Mouse (Mus musculus): ENCODE measurements at regions not wholly inside any gene's neighbourhood (a gene's known extent, or its start where the extent isn't known, plus 50 kb on each side); places are given as distances from the start of the nearest gene placed in this dataset.

DNA sequence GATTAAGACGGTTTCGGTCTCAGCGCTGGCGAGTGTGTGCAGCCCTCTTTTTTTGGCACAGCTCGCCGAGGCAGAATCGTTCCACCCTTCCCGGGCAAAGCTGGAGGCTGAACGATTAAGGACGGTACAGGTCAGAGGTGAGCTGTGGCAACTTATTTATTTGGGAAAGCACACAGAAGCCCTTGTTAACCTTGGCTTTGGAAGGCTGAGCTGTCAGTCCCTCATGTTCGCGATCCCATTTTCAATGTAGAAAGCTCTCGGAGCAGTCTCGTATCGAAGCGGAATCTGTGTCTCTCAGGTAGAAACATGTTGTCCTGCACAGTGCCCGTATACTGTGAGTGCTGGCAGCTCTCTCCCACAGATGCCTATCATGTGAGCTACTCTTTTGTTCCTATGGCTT is 280.2 kb downstream of the Klf5 start:
- peaks cover 8% of the 10 kb centered on the region; the same call in 1 of the 2 replicates for H3K27me3 ChIP-seq (ENCODE audit: control insufficient read depth, insufficient read depth, low read length)
- H3K9ac ChIP-seq (ENCODE audit: low read depth, low read length), result peak overlapping the region; percentile 4; the same call in 1 of the 2 replicates
- H3K36me3 ChIP-seq (ENCODE audit: control insufficient read depth, insufficient read depth, low read length), result no peaks in the 10 kb centered on the region
- no peak overlapping the region for H3K27ac ChIP-seq (replicated peaks; ENCODE audit: insufficient read depth, low read depth, low read length)
- no peak for TF ChIP-seq CTCF (IDR thresholded peaks at IDR 0.05; ENCODE audit: low read depth, low read length)
- TF ChIP-seq POLR2A (IDR thresholded peaks at IDR 0.05; ENCODE audit: extremely low read depth, insufficient read depth, low read length), result no peak
- H3K79me2 ChIP-seq (ENCODE audit: control insufficient read depth, insufficient read depth, low read length), result no peaks in the 10 kb centered on the region
- 33% methylated on average over 17 of the region's 17 CpGs for WGBS
- peaks cover 4% of the 10 kb centered on the region; the same call in 1 of the 2 replicates for H3K4me1 ChIP-seq (ENCODE audit: control insufficient read depth, insufficient read depth, low read length)
- DNase-seq (ENCODE audit: extremely low read depth, low read depth, low spot score), result peak; percentile 89
- H3K4me3 ChIP-seq (ENCODE audit: insufficient read depth, low read depth, low read length), result no peak overlapping the region

DNA sequence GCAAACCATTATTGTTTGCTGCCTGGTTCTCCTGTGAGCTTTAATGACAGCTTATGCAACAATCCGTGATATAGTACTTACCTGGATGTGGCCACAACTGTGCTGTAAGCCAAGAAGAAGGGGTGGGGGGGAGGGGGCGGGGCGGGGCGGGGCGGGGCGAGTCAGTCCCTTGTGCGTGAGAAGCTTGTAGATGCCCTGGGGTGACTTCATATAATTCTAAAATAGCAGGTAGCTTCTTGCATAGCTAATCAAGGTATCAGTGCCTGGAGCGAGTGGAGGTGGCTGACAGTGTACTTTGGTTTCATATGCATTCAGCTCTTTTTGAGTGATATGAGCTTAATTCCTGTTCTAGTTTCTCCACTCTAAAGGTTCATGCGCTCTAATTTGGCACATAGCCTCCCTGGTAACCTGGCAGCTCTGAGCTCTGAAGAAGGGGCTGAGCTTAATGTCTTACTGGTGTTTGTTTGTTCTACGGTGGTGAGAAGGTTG is 280.8 kb downstream of the Klf5 start:
- 14% methylated on average over 10 of the region's 10 CpGs for WGBS
- H3K27me3 ChIP-seq (ENCODE audit: control insufficient read depth, insufficient read depth, low read length), result peaks cover 9% of the 10 kb centered on the region; the same call in 1 of the 2 replicates
- no peak overlapping the region for H3K9ac ChIP-seq (ENCODE audit: low read depth, low read length)
- no peak overlapping the region for H3K4me3 ChIP-seq (ENCODE audit: insufficient read depth, low read depth, low read length)
- peak; percentile 31 for DNase-seq (ENCODE audit: extremely low read depth, low read depth, low spot score)
- H3K4me1 ChIP-seq (ENCODE audit: control insufficient read depth, insufficient read depth, low read length), result peaks cover 5% of the 10 kb centered on the region; the same call in 1 of the 2 replicates
- no peak overlapping the region for H3K27ac ChIP-seq (replicated peaks; ENCODE audit: insufficient read depth, low read depth, low read length)
- TF ChIP-seq CTCF (IDR thresholded peaks at IDR 0.05; ENCODE audit: low read depth, low read length), result no peak
- TF ChIP-seq POLR2A (IDR thresholded peaks at IDR 0.05; ENCODE audit: extremely low read depth, insufficient read depth, low read length), result no peak
- H3K79me2 ChIP-seq (ENCODE audit: control insufficient read depth, insufficient read depth, low read length), result no peaks in the 10 kb centered on the region
- no peaks in the 10 kb centered on the region for H3K36me3 ChIP-seq (ENCODE audit: control insufficient read depth, insufficient read depth, low read length)

DNA sequence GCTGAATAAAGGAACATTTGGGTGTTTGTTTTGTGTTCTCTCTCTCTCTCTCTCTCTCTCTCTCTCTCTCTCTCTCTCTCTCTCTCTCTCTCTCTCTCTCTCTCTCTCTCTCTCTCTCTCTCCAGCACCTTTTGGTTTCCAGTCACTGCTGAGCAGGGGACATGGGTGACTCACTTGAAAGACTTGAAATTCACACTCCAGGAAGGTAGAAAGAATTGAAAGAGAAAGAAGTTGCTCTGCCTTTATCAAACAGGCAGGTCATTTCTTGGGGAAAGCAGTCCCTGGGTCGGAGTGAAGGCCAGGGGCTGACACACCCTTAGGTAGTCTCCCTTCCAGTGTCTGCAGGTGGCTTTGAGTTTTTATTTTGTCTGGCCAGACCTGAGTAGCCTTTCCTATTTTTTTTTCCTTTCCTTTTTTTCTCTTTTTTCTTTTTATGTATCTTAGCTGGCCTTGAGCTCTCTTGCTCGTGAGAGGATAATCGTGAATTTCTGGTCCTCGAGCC is 281.3 kb downstream of the Klf5 start:
- 57% methylated on average over 4 of the region's 4 CpGs for WGBS

DNA sequence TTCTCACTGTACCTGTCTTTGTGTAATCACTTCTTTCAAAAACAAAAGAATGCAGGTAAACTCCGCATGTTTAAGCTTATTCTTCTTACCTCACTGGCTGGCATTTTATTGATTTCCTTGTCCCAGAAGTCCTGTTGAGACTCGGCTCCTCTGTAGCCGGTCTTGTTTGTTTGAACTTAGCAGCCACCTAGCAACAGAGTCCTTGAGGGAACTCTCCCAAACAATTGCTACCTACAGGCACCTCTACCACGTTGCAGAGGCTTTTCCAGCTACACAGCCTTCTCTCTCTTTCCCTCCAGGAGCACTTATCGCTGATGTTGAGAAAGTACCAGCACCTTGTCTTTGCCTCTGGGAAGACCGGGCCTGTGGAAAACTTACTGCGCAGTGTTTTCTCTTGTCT is 285.7 kb downstream of the Klf5 start:
- Histone ChIP-seq H3K4me3 (ENCODE audit: insufficient read depth, low read depth, low read length) (no peak overlapping the region), H3K9ac (ENCODE audit: low read depth, low read length) (no peak overlapping the region), H3K79me2 (ENCODE audit: control insufficient read depth, insufficient read depth, low read length) (no peaks in the 10 kb centered on the region), H3K36me3 (ENCODE audit: control insufficient read depth, insufficient read depth, low read length) (no peaks in the 10 kb centered on the region), H3K27me3 (ENCODE audit: control insufficient read depth, insufficient read depth, low read length) (peaks cover 14% of the 10 kb centered on the region; the same call in 1 of the 2 replicates), H3K27ac (replicated peaks; ENCODE audit: insufficient read depth, low read depth, low read length) (no peak overlapping the region), H3K4me1 (ENCODE audit: control insufficient read depth, insufficient read depth, low read length) (peaks cover 7% of the 10 kb centered on the region; the same call in 1 of the 2 replicates)
- peak; percentile 25 for DNase-seq (ENCODE audit: extremely low read depth, low read depth, low spot score)
- 17% methylated on average over 7 of the region's 7 CpGs for WGBS
- no peak for TF ChIP-seq CTCF (IDR thresholded peaks at IDR 0.05; ENCODE audit: low read depth, low read length)
- TF ChIP-seq POLR2A (IDR thresholded peaks at IDR 0.05; ENCODE audit: extremely low read depth, insufficient read depth, low read length), result no peak

More for the DNA sequence above, 281.3 kb downstream of the Klf5 start:
- Histone ChIP-seq H3K27me3 (ENCODE audit: control insufficient read depth, insufficient read depth, low read length) (peaks cover 11% of the 10 kb centered on the region; the same call in 1 of the 2 replicates), H3K9ac (ENCODE audit: low read depth, low read length) (no peak overlapping the region), H3K36me3 (ENCODE audit: control insufficient read depth, insufficient read depth, low read length) (no peaks in the 10 kb centered on the region), H3K4me1 (ENCODE audit: control insufficient read depth, insufficient read depth, low read length) (peaks cover 7% of the 10 kb centered on the region; the same call in 1 of the 2 replicates), H3K79me2 (ENCODE audit: control insufficient read depth, insufficient read depth, low read length) (no peaks in the 10 kb centered on the region), H3K4me3 (ENCODE audit: insufficient read depth, low read depth, low read length) (no peak overlapping the region), H3K27ac (replicated peaks; ENCODE audit: insufficient read depth, low read depth, low read length) (no peak overlapping the region)
- no peak for DNase-seq (ENCODE audit: extremely low read depth, low read depth, low spot score)
- TF ChIP-seq CTCF (IDR thresholded peaks at IDR 0.05; ENCODE audit: low read depth, low read length) (no peak), POLR2A (IDR thresholded peaks at IDR 0.05; ENCODE audit: extremely low read depth, insufficient read depth, low read length) (no peak)

DNA sequence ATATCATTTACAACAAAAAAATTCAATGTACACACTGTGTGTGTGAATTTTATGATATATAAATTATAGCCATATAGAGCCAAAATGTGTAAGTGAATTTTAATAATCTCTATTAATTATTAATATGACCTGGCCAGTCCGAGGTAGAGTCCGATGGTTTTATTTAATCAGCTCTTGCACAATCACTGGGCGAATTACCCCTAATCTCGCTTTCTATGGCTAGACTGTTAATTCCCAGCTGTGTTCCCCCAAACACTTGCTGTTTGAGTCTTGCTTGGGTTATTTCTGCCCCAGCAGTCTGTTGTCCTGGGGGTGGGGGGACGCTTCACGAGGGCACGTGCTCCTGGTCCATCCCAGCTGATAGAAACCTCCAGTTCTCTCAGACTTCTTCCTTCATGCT is 287.5 kb downstream of the Klf5 start:
- Histone ChIP-seq H3K27ac (replicated peaks; ENCODE audit: insufficient read depth, low read depth, low read length) (no peak overlapping the region), H3K4me1 (ENCODE audit: control insufficient read depth, insufficient read depth, low read length) (peaks cover 7% of the 10 kb centered on the region; the same call in 1 of the 2 replicates), H3K9ac (ENCODE audit: low read depth, low read length) (no peak overlapping the region), H3K4me3 (ENCODE audit: insufficient read depth, low read depth, low read length) (no peak overlapping the region), H3K79me2 (ENCODE audit: control insufficient read depth, insufficient read depth, low read length) (no peaks in the 10 kb centered on the region), H3K27me3 (ENCODE audit: control insufficient read depth, insufficient read depth, low read length) (peaks cover 18% of the 10 kb centered on the region; the same call in 1 of the 2 replicates), H3K36me3 (ENCODE audit: control insufficient read depth, insufficient read depth, low read length) (no peaks in the 10 kb centered on the region)
- TF ChIP-seq CTCF (IDR thresholded peaks at IDR 0.05; ENCODE audit: low read depth, low read length) (no peak), POLR2A (IDR thresholded peaks at IDR 0.05; ENCODE audit: extremely low read depth, insufficient read depth, low read length) (no peak)
- DNase-seq (ENCODE audit: extremely low read depth, low read depth, low spot score), result peak; percentile 66
- WGBS, result 49% methylated on average over 7 of the region's 7 CpGs

DNA sequence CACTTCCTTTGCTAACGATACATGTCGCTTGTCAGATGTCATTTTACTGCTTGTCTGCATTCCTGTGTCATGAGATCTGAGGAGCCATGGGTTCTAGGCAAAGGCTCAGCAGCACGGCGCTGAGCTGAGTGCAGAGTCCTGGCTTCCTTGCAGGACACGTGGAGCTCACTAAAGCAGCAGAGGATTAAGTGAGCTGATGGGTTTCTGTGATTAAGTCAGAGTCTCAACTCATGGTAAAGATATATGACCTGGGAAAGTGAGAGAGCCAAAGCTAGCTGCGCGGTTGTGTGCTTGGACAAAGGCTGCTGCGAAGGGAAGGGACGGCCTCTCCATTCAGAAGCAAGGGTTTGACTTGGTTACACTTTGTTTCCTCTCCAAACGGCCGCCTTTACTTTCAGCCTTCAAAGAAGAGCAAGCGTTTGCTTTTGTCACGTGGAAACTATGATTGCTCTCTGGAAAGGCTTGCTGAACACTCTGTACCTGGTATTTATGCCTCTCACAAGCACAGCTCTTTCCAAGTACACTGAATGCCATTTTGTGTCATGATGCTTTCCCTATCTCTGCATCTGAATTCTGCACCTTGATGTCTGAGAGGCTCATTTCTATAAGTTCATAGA is 292.5 kb downstream of the Klf5 start:
- H3K79me2 ChIP-seq (ENCODE audit: control insufficient read depth, insufficient read depth, low read length), result no peaks in the 10 kb centered on the region
- H3K9ac ChIP-seq (ENCODE audit: low read depth, low read length), result no peak overlapping the region
- 30% methylated on average over 13 of the region's 13 CpGs for WGBS
- H3K4me1 ChIP-seq (ENCODE audit: control insufficient read depth, insufficient read depth, low read length), result peaks cover 4% of the 10 kb centered on the region; the same call in 1 of the 2 replicates
- no peaks in the 10 kb centered on the region for H3K36me3 ChIP-seq (ENCODE audit: control insufficient read depth, insufficient read depth, low read length)
- peak; percentile 48 for DNase-seq (ENCODE audit: extremely low read depth, low read depth, low spot score)
- H3K27me3 ChIP-seq (ENCODE audit: control insufficient read depth, insufficient read depth, low read length), result peaks cover 14% of the 10 kb centered on the region; the same call in 1 of the 2 replicates
- H3K27ac ChIP-seq (replicated peaks; ENCODE audit: insufficient read depth, low read depth, low read length), result no peak overlapping the region
- TF ChIP-seq CTCF (IDR thresholded peaks at IDR 0.05; ENCODE audit: low read depth, low read length) (no peak), POLR2A (IDR thresholded peaks at IDR 0.05; ENCODE audit: extremely low read depth, insufficient read depth, low read length) (no peak)
- no peak overlapping the region for H3K4me3 ChIP-seq (ENCODE audit: insufficient read depth, low read depth, low read length)
